Mouse (Mus musculus) granulocyte monocyte progenitor cell, adult 5-6 weeks (primary cell): ENCODE results near the gene Prkch. TPM values are rescaled to one million over a fixed set of nuclear protein-coding genes. Genes with fewer than 3 reads are reported as not detected.

Experiments
- ATAC-seq: replicated peaks from 2 replicates; pipeline ENCODE4 v1.8.0; 2016; ENCODE audit warnings: mild to moderate bottlenecking, moderate TSS enrichment, inconsistent platforms; ENCODE audit not compliant: poor library complexity, severe bottlenecking
- total RNA-seq, 2 experiments: library from RNA; stranded (forward) in 1 of 2; stranded (reverse) in 1 of 2; fragments of 200-712, 200-1000 nt in 1 of 2; fragments of >200 nt in 1 of 2; fragmentation: Nextera tagmentation in 1 of 2; gene quantifications; 2 replicates each; pipeline ENCODE4 v1.2.3; 2014 to 2017

Prkch gene
- total RNA-seq, 2 experiments from 2014 or later: 0.99 to 2.6 TPM

- peak; percentile 80 for ATAC-seq
Measured at GRCm38 (mm10) chr12:73736931-73737330, 152.3 kb downstream of the Prkch start.

DNA sequence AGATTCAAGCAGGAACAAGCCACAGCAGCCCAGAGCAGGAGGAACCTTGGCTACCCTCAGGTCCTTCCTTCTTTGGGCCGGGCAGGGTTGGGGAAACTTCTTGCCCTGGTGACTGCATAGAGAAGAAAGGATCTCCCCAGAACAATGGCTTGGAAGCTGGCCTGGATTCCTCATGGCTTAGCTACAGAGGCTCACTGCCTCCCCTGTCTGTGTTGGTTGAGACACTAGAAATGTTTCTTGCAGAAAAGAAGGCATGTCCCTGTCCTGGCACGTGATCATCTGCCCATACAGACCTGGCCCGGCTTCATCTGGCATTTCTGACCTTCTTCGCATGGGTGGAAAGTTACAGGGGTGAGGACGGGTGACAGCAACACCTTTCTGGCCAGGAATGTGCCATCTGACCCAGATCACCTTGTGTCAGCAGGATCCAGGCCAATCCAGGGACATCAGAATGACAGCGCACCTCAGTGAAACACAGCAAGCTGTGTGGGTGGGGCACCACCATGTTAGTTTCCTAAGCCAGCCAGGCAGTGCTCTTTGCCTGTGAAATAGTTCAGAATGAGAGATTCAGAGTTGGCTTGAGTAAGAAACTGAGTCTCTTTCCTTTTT lies 155.1 kb downstream of the Prkch start:
- ATAC-seq: no peak

- no peak for ATAC-seq
Measured at GRCm38 (mm10) chr12:73742577-73742976, 158.0 kb downstream of the Prkch start.

GRCm38 (mm10) chr12:73743087-73743486 lies 158.5 kb downstream of the Prkch start:
- no peak for ATAC-seq

DNA sequence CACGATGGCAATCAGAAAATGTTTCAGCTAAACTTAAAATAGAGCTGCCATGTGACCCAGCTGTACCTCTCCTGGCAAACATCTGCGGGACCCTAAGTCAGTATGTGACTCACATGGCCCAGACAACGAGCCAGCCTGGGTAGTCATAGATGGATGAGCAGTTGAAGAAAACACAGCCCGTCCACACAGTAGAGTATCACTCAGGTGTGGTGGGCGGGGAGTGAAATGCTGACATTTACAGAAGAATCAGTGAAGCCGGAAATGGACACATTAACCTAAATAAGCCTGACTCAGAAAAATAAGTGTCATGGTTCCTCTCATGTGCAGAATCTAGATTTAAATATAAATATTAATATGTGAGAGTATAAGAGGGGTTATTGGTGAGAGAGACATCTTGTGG lies 161.5 kb downstream of the Prkch start:
- ATAC-seq: no peak

- no peak for ATAC-seq
Measured at GRCm38 (mm10) chr12:73748373-73748772, 163.8 kb downstream of the Prkch start.

DNA sequence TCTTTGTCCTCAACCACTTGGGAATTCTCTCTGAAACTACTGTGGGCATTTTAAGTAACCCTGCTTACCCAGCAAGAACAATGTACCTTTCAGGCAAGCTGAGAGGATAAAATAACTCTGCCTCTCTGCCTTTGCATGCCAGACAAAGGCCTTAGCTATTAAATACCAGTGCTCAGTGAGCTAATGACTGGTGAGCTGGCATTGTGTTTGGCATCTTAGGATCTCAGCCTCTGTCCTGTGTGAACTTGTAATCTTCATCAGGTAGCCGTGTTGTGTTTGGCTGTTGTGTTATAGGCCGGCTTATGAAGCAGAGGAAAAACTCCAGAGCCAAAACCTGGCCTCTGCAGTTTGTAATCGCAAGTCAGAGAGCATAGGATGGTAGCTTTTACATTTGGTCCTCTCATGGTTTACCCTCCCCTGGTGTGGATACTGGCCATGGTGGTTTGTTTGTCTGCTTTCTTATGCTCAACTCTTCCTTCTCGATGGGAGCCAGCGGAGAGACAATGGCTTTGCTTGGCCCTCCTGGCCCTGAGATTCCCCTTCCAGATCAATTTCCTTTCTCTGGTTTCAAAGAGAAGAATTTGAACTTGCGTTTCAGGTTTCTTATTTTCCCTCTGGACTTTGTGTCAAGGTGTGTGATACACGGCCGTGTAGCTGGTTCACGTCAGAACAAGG lies 170.0 kb downstream of the Prkch start:
- no peak for ATAC-seq

- ATAC-seq: peak; percentile 93
Measured at GRCm38 (mm10) chr12:73755646-73756045, 171.1 kb downstream of the Prkch start.

GRCm38 (mm10) chr12:73756527-73756926 lies 171.9 kb downstream of the Prkch start:
- peak; percentile 54 for ATAC-seq

GRCm38 (mm10) chr12:73762001-73762400 lies 177.4 kb downstream of the Prkch start:
- ATAC-seq: no peak

DNA sequence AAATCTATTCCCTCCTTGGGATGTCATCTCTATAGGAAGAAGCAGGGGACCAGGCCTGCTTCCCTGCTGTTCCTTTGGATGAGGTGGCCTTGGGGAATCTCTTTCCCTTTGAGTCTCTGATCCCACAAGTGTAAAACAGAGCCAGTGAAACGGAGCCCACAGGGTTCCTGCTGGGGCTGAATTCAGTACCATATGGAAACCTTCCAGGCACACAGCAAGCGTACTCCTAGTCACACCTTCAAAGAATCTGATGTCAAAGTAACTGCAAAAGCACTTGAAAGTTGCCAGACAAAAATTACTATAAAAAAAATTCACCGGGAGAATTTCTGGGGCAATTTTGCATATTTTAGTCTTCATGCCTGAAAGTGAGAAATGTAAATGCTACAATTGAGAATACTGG lies 178.2 kb downstream of the Prkch start:
- ATAC-seq: no peak

GRCm38 (mm10) chr12:73764649-73765525 lies 180.3 kb downstream of the Prkch start:
- peak; percentile 67 for ATAC-seq

GRCm38 (mm10) chr12:73766152-73766551 lies 181.6 kb downstream of the Prkch start:
- 0 out of 2 replicates have a peak, but pooled peaks have one; percentile 7 for ATAC-seq

DNA sequence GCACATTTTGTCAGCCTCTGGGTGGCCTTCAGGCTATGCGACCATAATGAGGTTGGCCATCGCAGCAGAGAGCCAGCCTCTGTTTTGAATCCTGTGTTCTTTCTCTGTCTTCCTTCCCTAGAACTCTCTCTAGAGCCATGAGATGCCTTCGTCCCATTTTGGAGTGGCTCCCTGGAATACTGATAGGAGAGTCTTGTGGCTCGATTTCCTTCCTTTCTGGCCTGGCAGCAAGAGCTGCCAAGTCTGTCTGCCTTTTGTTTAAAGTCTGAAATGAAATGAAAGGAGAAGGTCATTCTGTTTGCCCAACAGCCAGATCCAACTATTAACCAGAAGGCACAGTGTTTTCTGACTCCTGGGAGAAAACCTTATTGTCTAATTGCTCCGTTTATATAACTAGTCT lies 184.2 kb downstream of the Prkch start:
- ATAC-seq: no peak

- no peak for ATAC-seq
Measured at GRCm38 (mm10) chr12:73769536-73769935, 184.9 kb downstream of the Prkch start.

- no peak for ATAC-seq
Measured at GRCm38 (mm10) chr12:73770771-73771170, 186.2 kb downstream of the Prkch start.

DNA sequence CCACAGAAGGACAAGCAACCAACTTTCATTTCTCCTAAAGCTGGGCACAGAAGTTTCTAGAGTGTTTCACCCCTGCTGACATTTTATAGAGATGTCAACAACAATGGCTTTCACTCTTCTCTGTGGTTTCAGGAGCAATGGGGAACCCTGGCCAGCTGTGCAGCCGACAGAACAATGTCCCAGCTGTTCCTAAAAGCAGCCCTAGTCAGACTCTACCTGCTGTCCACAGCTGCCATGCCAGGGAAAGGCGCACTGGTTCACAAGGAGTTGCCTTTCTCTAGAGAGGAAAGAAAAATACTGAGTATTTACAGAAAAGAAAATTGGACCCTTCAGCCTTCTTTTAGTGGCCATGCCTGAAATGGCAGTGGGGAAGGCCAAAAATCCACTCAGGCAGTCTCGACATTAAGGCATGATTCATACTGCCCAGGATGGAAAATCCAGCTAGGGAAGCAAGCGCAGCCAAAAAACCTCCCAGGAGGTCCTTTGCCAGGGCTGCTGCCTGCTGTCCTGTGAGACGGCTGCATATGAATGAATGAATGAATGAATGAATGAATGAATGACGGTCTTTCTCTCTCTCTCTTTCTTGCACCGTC lies 190.3 kb downstream of the Prkch start:
- ATAC-seq: peak; percentile 22

DNA sequence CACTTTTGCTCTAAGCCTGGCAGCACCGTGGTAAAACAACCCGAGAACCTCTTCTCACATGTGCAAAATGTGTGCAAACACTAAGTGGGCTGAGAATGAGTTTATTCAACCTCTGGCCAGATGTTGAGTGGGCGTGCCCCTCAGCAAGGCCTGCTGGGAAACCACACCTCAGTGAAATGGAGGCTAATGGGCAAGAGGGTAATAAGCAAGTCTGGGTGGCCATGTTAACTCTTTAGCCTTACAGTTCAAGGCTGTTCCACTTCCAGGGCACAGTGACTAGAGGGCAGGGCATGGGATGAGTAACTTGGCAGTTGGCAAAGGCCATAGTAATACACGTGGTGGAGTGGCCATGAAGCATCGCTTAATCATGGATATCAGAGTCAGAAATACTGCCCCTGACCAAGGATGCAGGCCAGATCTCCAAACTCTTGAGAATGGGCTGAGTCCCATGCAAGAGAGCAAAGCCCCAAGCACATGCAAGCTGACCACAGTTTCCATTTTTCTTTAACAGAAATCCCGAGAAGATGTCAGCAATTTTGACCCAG lies 191.9 kb downstream of the Prkch start:
- no peak for ATAC-seq

- ATAC-seq: no peak
Measured at GRCm38 (mm10) chr12:73777673-73778072, 193.1 kb downstream of the Prkch start.
